Mouse (Mus musculus): Measurements from ENCODE around the gene Wwox.

GRCm38 (mm10) chr8:114814769-114815736, 375.6 kb downstream of the Wwox start:
- no peak for TF ChIP-seq CTCF (IDR thresholded peaks at IDR 0.05; ENCODE audit: extremely low read depth, insufficient read depth, low read length)
- no peak for TF ChIP-seq POLR2A (IDR thresholded peaks at IDR 0.05; ENCODE audit: extremely low read depth, insufficient read depth, low read length)
